ENCODE assay signal across 20 mouse cellular contexts in genomic region chr6:114964235-114964634, GRCm38 (mm10). TPM values are rescaled to one million over a fixed set of nuclear protein-coding genes. Genes with fewer than 3 reads are reported as not detected.
A peak's percentile ranks its signal among the peaks of the same experiment; 100 is the strongest.
DNase-seq lines count a peak whose midpoint lies in the region; ATAC-seq and TF ChIP-seq lines count a peak whose summit lies in the region.
"Had no signal": no experiment of that assay in that cellular context is flagged by ENCODE, and none has a peak within 500 bp of the region (broad histone marks: within the 10 kb centered on the region; RNA-seq: fewer than 3 reads in every experiment).

No protein-coding gene starts in this region.

- H3K4me1 ChIP-seq in limb, embryonic 12.5 days (replicated peaks) = peaks cover 52% of the 10 kb centered on the region
- peaks cover 33% of the 10 kb centered on the region for H3K4me1 ChIP-seq in limb, embryonic 10.5 days
- peaks cover 41 to 84% of the 10 kb centered on the region in 2 experiments for H3K4me1 ChIP-seq in CH12.LX (ENCODE audit: control insufficient read depth in 1 of 2, insufficient read depth in 2 of 2)
- peaks cover 39% of the 10 kb centered on the region for H3K4me1 ChIP-seq in embryonic facial prominence, embryonic 15.5 days

- no peak overlapping the region for H3K4me2 ChIP-seq in limb, embryonic 12.5 days
- no peak overlapping the region for H3K4me2 ChIP-seq in CH12.LX (ENCODE audit: insufficient read depth, low read depth, poor library complexity, severe bottlenecking)
- H3K4me2 ChIP-seq in embryonic facial prominence, embryonic 15.5 days (replicated peaks) = no peak overlapping the region
- H3K4me2 ChIP-seq: embryonic facial prominence, embryonic 12.5 days; hindbrain, embryonic 15.5 days; liver, embryonic 12.5 days; midbrain, embryonic 13.5 days had no signal

- H3K27ac ChIP-seq in limb, embryonic 12.5 days = peak overlapping the region; percentile 66
- H3K27ac ChIP-seq in limb, embryonic 10.5 days = no peak overlapping the region; the same call in 1 of the 2 replicates
- H3K27ac ChIP-seq in CH12.LX (ENCODE audit: insufficient read depth, low read depth) = peak overlapping the region; percentile 1
- H3K27ac ChIP-seq in embryonic facial prominence, embryonic 15.5 days (replicated peaks) = peak overlapping the region; percentile 18; the same call in 1 of the 2 replicates
- H3K27ac ChIP-seq: embryonic facial prominence, embryonic 12.5 days; forebrain, embryonic 10.5 days; hindbrain, embryonic 15.5 days; liver, embryonic 12.5 days; midbrain, embryonic 13.5 days had no signal

- in situ Hi-C loops in CH12.LX (cut with MboI; ENCODE audit: low pct_ligation_motif_present, low pct_unique_long_range_greater_than_20kb, low sequenced_read_pairs) = no loop called here

- no peak for ATAC-seq in limb, embryonic 12.5 days (ENCODE audit: insufficient number of reproducible peaks, insufficient read depth, low FRiP score, low TSS enrichment, low read depth)
- no peak for ATAC-seq in embryonic facial prominence, embryonic 15.5 days (ENCODE audit: insufficient number of reproducible peaks, low FRiP score, low TSS enrichment, low read depth)
- ATAC-seq: intestine, embryonic 16.5 days; liver, embryonic 12.5 days; midbrain, embryonic 13.5 days had no signal

- 76% methylated on average over 2 of the region's 2 CpGs for WGBS in limb, embryonic 12.5 days
- WGBS in limb, embryonic 10.5 days = 83% methylated on average over 2 of the region's 2 CpGs
- WGBS in embryonic facial prominence, embryonic 15.5 days = 48% methylated on average over 2 of the region's 2 CpGs

- no peak overlapping the region for H3K9ac ChIP-seq in limb, embryonic 12.5 days (replicated peaks)
- no peak overlapping the region for H3K9ac ChIP-seq in CH12.LX (ENCODE audit: insufficient read depth, low read depth)
- no peak overlapping the region for H3K9ac ChIP-seq in embryonic facial prominence, embryonic 15.5 days
- H3K9ac ChIP-seq: embryonic facial prominence, embryonic 12.5 days; hindbrain, embryonic 15.5 days; liver, embryonic 12.5 days; midbrain, embryonic 13.5 days had no signal

- no peak overlapping the region for H3K4me3 ChIP-seq in limb, embryonic 12.5 days (replicated peaks)
- no peak overlapping the region for H3K4me3 ChIP-seq in limb, embryonic 10.5 days
- no peak overlapping the region for H3K4me3 ChIP-seq in CH12.LX (replicated peaks in 1 of 3; ENCODE audit: low read depth in 2 of 3, low read length in 2 of 3, poor library complexity in 1 of 3)
- H3K4me3 ChIP-seq in embryonic facial prominence, embryonic 15.5 days (replicated peaks) = no peak overlapping the region
- H3K4me3 ChIP-seq: embryonic facial prominence, embryonic 12.5 days; forebrain, embryonic 10.5 days; hindbrain, embryonic 15.5 days; liver, embryonic 12.5 days; midbrain, embryonic 13.5 days had no signal

- peaks cover 89% of the 10 kb centered on the region for H3K79me2 ChIP-seq in CH12.LX (replicated peaks; ENCODE audit: control insufficient read depth, extremely low read depth, insufficient read depth, poor library complexity, severe bottlenecking)

- TF ChIP-seq RAD21 in CH12.LX (IDR thresholded peaks at IDR 0.05; ENCODE audit: low read depth, low read length) = no peak

- dilution Hi-C loops in CH12.LX (cut with MboI; ENCODE audit: extremely low pct_ligation_motif_present, extremely low pct_unique_long_range_greater_than_20kb, low sequenced_read_pairs) = no loop called here

- TF ChIP-seq CTCF in CH12.LX (conservative IDR thresholded peaks at IDR 0.05 in 1 of 2, IDR thresholded peaks at IDR 0.05 in 1 of 2; ENCODE audit: low read depth in 2 of 2, low read length in 2 of 2) = no peak

- TF ChIP-seq POLR2A in CH12.LX (IDR thresholded peaks at IDR 0.05; ENCODE audit: low read depth, low read length) = no peak

- DNase-seq in kidney, adult 11 months = peak; percentile 50
- no peak for DNase-seq in kidney, postnatal 4 days
- no peak for DNase-seq in limb, embryonic 10.5 days (ENCODE audit: low spot score)
- DNase-seq in CH12.LX (ENCODE audit: extremely low read depth) = no peak
- no peak for DNase-seq in thymus, postnatal 10 days (ENCODE audit: low spot score in 2 of 2)
- DNase-seq in gastrocnemius, postnatal 10 days = no peak
- DNase-seq: adrenal gland, adult 8-10 months; cerebellum, adult 11-12 months; gastrocnemius, postnatal 36 days; heart, postnatal 10 days; right cerebral cortex, postnatal 14 days; thymus, postnatal 25 days had no signal

- TF ChIP-seq EP300 in CH12.LX (IDR thresholded peaks at IDR 0.05; ENCODE audit: low read length) = no peak

- H3K27me3 ChIP-seq in limb, embryonic 12.5 days = peaks cover 7% of the 10 kb centered on the region
- peaks cover 31% of the 10 kb centered on the region for H3K27me3 ChIP-seq in limb, embryonic 10.5 days (ENCODE audit: low read depth, poor library complexity, severe bottlenecking)
- H3K27me3 ChIP-seq in CH12.LX (replicated peaks) = no peaks in the 10 kb centered on the region
- H3K27me3 ChIP-seq in embryonic facial prominence, embryonic 15.5 days = no peaks in the 10 kb centered on the region
- H3K27me3 ChIP-seq: hindbrain, embryonic 15.5 days had no signal

- H3K9me3 ChIP-seq in limb, embryonic 12.5 days = no peaks in the 10 kb centered on the region
- no peaks in the 10 kb centered on the region for H3K9me3 ChIP-seq in limb, embryonic 10.5 days (replicated peaks)
- no peaks in the 10 kb centered on the region for H3K9me3 ChIP-seq in CH12.LX (replicated peaks; ENCODE audit: low read length)
- no peaks in the 10 kb centered on the region for H3K9me3 ChIP-seq in embryonic facial prominence, embryonic 15.5 days (replicated peaks)
- H3K9me3 ChIP-seq: embryonic facial prominence, embryonic 12.5 days; forebrain, embryonic 10.5 days; hindbrain, embryonic 15.5 days; liver, embryonic 12.5 days; midbrain, embryonic 13.5 days had no signal

- H3K36me3 ChIP-seq in limb, embryonic 12.5 days = no peaks in the 10 kb centered on the region
- H3K36me3 ChIP-seq in limb, embryonic 10.5 days = no peaks in the 10 kb centered on the region
- H3K36me3 ChIP-seq in CH12.LX (replicated peaks in 1 of 2; ENCODE audit: control insufficient read depth in 1 of 2, insufficient read depth in 1 of 2, low read length in 1 of 2) = peaks cover 0 to 13% of the 10 kb centered on the region in 2 experiments
- H3K36me3 ChIP-seq in embryonic facial prominence, embryonic 15.5 days = no peaks in the 10 kb centered on the region
- H3K36me3 ChIP-seq: embryonic facial prominence, embryonic 12.5 days; forebrain, embryonic 10.5 days; hindbrain, embryonic 15.5 days; liver, embryonic 12.5 days; midbrain, embryonic 13.5 days had no signal

TF ChIP-seq in CH12.LX, 34 proteins besides CTCF, POLR2A, EP300 and RAD21:
- TF ChIP-seq PAX5 (IDR thresholded peaks at IDR 0.05; ENCODE audit: low read length) (no peak), KAT2A (IDR thresholded peaks at IDR 0.05; ENCODE audit: insufficient replicate concordance, low read length) (no peak), ZMIZ1 (IDR thresholded peaks at IDR 0.05; ENCODE audit: low read depth, low read length) (no peak), RCOR1 (conservative IDR thresholded peaks at IDR 0.05; ENCODE audit: low read depth, low read length) (no peak), ZC3H11A (IDR thresholded peaks at IDR 0.05; ENCODE audit: low read depth, low read length) (no peak), MXI1 (IDR thresholded peaks at IDR 0.05; ENCODE audit: low read depth, low read length) (no peak), TBP (conservative IDR thresholded peaks at IDR 0.05; ENCODE audit: low read depth, low read length) (no peak), MAFK (IDR thresholded peaks at IDR 0.05; ENCODE audit: insufficient replicate concordance, low read length) (no peak), POLR2AphosphoS2 (IDR thresholded peaks at IDR 0.05; ENCODE audit: low read depth, low read length) (no peak), E2F4 (IDR thresholded peaks at IDR 0.05; ENCODE audit: insufficient replicate concordance, low read depth, low read length) (no peak), MEF2A (IDR thresholded peaks at IDR 0.05; ENCODE audit: borderline replicate concordance, low read depth, low read length) (no peak), JUN (IDR thresholded peaks at IDR 0.05; ENCODE audit: insufficient read depth, low read depth, low read length) (no peak), BHLHE40 (IDR thresholded peaks at IDR 0.05; ENCODE audit: low read depth, low read length) (no peak), TCF12 (IDR thresholded peaks at IDR 0.05; ENCODE audit: low read depth, low read length) (no peak), MAX (IDR thresholded peaks at IDR 0.05; ENCODE audit: low read length) (no peak), ZKSCAN1 (IDR thresholded peaks at IDR 0.05; ENCODE audit: borderline replicate concordance, low read depth, low read length) (no peak)

RNA-seq across cellular contexts. Expression of gene Vgll4, which starts 5.6 kb away (rescaled TPM):
- polyA plus RNA-seq in limb, embryonic 12.5 days (2016; fragmentation: Nextera tagmentation; extraction: Ambion mirVana) = 146 and 156 TPM in 2 replicates
- polyA plus RNA-seq in limb, embryonic 10.5 days (2016; fragmentation: Nextera tagmentation; extraction: Ambion mirVana) = 114 and 129 TPM in 2 replicates
- 73.7 and 85.1 TPM in 2 replicates for total RNA-seq in CH12.LX (2012; rRNA removed)
- total RNA-seq in CH12.LX (2014; rRNA removed) = 29.3 and 34.6 TPM in 2 replicates
- polyA plus RNA-seq in CH12.LX (2012; ENCODE audit: insufficient read length, low read depth) = 32.4 and 37.3 TPM in 2 replicates
- polyA plus RNA-seq in embryonic facial prominence, embryonic 15.5 days (2015; fragmentation: Nextera tagmentation; extraction: Ambion mirVana) = 141 and 143 TPM in 2 replicates
- total RNA-seq in gastrocnemius, postnatal 10 days (2021) = 10 to 100 TPM; 23.5 to 31.8 TPM
